Mouse (Mus musculus) layer of hippocampus, adult 8-10 months (tissue): ENCODE data around the gene Lrpprc. TPM values are rescaled to one million over a fixed set of nuclear protein-coding genes. Genes with fewer than 3 reads are reported as not detected.

Experiments
- DNase-seq, 2 experiments: peaks; one replicate each; pipeline ENCODE4 v3.0.0; 2022; ENCODE audit warnings: low spot score in 2 of 2
- total RNA-seq, 4 experiments: library from RNA; stranded (reverse); gene quantifications; 2 replicates each; pipeline ENCODE4 v1.2.4; 2022

Gene Lrpprc
- total RNA-seq, 4 experiments from 2014 or later: 62.3 to 66.0 (median 63.4) TPM

DNA sequence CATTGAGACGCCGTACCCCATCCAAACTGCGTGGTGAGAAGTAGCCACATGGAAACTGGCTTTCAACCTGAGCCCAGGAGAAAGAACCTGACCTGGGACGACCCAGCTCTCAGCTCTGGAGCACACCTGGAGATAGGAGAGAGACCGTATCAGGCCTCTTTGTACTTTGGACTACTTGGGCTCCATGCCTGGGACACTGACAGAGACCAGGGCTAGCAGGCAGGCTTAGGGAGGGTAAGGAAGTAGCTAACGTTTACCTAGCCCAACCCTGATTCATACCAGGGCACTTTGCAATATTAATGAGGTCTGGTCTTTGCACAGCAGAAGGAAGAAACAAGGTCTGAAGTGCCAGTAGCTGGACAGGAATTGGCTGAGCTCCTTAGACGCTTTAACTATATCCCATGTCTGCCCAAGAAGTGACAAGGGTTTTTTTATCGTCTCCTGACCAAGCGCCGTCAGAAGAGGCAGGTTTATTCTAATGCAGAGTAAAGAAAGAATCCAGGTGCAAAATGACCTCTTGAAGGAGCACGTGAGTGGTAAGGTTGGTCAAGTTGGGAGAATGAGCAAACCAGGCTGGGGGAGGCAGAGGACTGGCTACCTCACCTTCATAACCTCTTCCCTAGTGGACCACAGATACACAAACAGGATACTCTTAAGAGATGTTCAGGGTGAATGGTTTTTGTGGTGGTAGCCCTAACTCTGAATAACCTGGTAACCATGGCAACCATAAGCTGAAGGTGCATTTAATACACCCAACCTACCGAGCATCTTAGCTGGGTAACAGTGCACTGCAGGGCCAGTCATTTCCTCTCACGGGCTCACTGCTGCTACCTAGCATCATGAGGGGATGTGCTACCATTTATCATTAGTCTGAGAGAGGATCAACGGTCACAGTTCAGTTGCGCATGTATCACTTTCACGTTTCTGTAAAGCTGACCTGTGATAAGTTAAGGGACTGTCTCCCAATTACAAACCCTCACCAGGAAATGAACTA lies 117.9 kb downstream of the Lrpprc start:
- DNase-seq: no peak

DNA sequence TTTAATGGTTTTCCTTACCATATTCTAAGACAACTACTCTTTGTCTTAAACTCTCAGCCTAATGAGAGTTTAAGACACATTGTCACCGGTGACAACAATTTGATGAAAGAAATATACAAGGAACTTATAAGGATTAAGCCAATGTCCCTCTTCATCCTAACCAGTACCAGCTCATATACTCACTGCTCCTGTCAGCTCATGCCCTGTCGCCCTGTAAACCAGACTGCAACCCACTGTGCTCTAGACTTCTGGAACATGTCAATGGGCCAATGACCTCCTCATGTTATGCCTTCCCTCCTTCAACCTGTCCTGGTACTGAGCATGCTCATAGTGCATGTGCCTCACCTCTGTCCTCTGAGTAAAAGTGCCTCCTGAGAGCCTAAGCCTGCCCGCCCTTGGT lies 122.7 kb downstream of the Lrpprc start:
- DNase-seq: no peak

DNA sequence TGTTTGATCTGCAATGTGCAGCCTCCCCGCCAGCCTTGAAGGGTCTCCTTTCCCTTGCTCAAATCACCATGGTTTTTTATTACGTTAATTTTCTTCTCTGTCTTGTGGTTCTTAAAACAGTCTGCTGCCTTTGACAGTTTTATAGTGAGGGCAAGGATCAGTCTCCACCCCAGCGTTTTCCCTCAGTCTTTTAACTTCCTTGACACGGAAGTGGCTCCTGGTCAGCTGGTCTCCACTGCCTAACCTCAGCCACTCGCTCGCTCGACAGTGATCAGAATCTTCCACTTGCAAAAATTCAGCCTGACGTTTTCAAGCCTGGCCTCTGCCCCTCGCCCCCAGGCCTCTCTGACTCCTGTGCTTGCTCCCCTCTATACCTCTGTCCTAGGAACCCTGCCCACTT lies 124.9 kb downstream of the Lrpprc start:
- no peak for DNase-seq

DNA sequence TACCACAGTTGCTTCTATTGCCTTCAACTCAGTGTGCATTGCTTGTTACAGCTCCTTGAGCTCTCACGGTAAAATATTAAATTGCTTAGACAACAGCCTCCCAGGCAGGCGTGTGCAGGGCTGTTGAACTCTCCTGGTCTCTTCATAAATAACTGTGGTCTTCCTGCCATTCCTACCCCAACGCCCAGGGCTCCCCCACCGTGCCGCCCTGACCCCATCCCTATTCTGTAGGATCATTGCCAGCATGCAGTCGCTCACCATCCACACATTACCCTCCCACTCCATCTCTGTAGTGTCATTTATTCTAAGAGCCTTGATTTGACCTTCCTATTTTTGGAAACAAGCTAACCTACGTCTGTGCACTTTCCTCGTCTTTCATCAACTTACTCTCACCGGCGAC lies 125.5 kb downstream of the Lrpprc start:
- no peak for DNase-seq

DNA sequence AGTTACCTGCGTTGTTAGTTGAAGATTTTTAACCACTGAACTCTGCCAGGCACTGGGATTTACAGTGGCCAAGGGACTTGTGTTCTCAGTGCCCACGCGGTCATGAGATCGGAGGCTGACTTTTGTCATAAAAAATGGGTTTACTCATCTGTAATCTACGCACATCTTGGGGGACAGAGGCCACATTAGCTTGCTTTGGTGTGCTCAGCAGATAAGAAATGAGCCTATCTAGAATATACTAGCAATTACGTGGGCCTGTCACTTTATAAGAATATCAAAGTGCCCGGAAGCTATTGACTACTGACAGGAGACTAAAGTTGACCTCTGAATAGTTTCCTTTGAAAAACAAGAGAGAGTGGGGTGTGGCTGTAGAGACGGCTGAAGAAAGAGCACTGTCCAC lies 131.6 kb downstream of the Lrpprc start:
- DNase-seq: no peak

DNA sequence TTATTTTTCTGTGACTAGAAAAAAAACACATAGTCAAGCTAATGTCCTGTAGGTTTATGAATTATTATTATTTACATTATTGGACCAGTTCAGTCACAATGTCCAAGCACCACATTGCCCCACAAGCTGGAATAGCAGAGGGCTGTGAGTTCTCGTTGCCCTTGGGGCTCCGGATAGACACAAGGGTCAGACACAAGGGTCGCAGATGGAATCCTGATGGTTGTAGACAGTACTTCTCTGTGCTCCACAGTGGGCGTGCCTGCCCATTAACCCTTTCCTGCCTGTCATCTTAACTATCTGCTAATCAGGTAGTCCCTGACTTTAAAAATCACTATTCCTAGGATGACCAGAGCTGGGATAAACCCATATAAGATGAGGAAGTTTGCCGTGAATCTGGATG lies 132.4 kb downstream of the Lrpprc start:
- DNase-seq: no peak

DNA sequence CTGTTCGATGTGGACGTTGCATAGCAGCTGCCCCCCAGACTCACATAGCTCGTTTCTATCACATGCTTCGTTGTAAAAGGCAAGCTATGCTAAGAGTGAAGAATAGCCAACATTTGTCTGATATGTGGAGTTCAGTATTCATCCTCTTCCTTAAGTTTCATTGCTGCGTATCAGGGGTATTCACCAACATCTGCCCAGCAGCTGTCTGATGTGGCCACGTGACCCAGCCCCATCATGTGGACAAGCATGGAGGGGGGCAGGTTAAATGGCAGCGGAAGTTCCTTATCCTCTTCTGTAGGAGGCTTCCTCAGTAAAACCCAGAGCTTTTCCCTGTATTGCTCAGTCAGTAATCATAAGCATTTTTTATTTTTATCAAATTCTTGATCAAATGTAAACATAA lies 132.8 kb downstream of the Lrpprc start:
- DNase-seq: no peak

DNA sequence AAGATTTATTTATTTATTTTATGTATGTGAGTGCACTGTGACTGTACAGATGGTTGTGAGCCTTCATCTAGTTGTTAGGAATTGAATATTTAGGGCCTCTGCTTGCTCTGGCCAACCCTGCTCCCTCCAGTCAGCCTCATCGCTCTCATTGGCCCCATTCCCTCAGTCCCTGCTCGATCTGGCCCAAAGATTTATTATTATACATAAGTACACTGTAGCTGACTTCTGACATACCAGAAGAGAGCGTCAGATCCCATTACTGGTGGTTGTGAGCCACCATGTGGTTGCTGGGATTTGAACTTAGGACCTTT lies 133.2 kb downstream of the Lrpprc start:
- DNase-seq: no peak

DNA sequence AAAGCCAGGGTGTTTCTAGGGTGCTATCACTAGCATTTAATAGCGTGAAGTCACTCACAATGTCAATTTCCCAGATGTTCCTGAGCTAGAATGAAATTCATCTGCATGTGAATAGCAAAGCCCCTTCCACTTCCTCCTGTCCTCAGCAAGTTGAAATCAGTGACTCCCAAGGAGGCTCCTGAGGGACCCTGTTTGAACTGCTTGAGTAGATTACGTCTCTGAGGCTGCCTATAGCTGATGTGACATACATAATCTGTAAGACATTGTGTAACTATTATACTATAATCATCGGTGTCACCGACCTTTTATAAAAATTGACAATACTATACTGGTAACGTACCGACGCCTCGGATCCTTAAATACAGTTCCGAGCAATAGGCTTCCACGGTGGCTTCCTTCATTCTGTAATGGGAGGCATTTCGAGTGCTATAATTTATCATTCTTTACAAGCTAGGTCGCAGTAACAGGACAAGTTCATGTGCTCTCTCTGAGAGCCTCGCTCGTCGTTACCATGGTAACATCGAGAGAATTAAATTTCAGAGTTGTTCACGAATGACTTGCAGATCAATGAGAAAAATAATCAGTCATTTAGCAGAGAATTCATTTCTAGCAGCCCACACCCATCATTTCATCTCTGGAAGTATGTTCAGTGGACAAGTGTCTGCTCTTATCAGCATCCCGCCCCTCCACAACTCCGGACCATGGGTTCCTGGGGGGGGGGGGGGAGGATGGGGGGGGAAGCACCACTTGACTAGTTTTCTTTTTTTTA lies 133.8 kb downstream of the Lrpprc start:
- DNase-seq: no peak

DNA sequence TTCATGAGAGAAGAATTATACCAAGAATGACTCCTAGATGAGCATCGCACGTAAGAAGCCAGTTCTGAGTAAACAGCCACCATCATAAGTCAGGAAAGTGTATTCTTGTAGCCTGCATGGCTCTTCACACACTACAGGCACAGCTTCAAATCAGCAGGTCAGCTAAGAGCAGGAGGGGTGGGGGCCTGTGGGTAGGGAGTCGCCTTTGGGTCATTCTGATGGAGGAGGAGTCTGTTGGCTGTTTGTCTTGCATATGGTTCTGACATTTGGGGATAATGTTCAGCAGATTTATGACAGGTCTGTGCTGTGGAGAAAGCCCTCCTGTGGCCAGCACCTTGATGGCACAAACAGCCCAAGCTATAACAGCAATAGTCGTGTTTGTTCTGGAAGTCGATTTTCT lies 134.4 kb downstream of the Lrpprc start:
- DNase-seq: no peak

Other genes with a start within 250 kb of the Lrpprc start
- 10 to 100 TPM; 21.0 to 27.2 (median 23.5) TPM for gene Dync2li1, start 164.3 kb downstream of the Lrpprc start, total RNA-seq
- not detected for gene Abcg8, start 114.5 kb downstream of the Lrpprc start, total RNA-seq
- gene Abcg5, start 107.8 kb downstream of the Lrpprc start, total RNA-seq: not detected
- gene Ppm1b, start 166.0 kb upstream of the Lrpprc start, total RNA-seq: 100 to 1,000 TPM; 114 to 117 (median 116) TPM
- under 1 TPM; 0.22 to 0.47 (median 0.25) TPM for gene Slc3a1, start 237.6 kb upstream of the Lrpprc start, total RNA-seq